Mouse (Mus musculus) brain, embryonic 18.5 days (tissue): Measurements from ENCODE around the gene Vps26a.

ENCODE experiments used
- DNase-seq: peaks from one replicate; pipeline ENCODE4 v3.0.0-alpha.2; 2012; ENCODE audit warnings: low read depth, low spot score

Vps26a gene

DNA sequence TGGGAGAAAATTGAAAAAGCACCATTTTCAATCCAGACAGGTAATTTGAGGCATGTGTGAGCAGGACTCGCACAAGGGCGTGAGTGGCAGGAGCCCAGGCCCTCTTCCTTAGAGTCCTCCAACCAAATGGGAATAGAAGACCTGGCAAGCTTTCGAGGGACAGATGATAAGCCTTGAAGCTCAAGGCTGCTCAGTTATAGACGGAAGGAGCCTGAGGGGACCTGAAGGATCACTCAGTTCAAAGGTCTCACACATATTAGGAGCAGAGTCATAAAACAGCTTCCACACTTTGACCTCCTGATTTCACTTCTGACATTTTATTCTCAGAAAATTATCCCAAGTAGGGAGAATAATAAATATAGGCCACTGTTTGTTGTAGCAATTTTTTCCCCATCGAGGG is 67.2 kb downstream of the Vps26a start:
- DNase-seq = no peak

DNA sequence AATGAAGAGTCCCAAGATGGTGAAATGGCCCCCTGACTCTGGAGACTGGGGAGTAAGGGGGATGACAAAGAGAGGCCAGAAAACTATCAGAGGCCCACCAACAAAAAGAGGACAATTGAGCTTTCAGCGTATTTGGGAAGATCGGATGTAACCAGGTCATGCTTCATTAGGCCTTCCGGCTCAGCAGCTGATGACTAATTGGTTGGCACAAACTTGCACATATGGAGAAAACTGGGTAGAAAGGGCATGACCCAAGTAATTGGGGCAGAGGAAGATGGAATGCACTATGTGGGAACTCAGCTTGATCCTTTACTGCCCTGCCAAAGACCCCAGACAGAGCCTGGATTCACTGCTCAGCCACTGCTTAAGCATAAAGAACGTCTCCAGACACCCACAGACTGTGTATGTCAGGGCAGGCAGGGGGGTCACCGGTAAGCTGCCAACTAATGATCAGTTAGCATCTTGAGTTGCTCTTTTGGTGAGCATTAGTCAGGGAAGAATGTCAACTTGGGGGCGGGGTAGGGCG is 67.7 kb downstream of the Vps26a start:
- no peak for DNase-seq

- DNase-seq = no peak
Observed at GRCm38 (mm10) chr10:62413606-62413982, 73.0 kb downstream of the Vps26a start.

GRCm38 (mm10) chr10:62412906-62413605 is 73.5 kb downstream of the Vps26a start:
- DNase-seq = no peak

DNA sequence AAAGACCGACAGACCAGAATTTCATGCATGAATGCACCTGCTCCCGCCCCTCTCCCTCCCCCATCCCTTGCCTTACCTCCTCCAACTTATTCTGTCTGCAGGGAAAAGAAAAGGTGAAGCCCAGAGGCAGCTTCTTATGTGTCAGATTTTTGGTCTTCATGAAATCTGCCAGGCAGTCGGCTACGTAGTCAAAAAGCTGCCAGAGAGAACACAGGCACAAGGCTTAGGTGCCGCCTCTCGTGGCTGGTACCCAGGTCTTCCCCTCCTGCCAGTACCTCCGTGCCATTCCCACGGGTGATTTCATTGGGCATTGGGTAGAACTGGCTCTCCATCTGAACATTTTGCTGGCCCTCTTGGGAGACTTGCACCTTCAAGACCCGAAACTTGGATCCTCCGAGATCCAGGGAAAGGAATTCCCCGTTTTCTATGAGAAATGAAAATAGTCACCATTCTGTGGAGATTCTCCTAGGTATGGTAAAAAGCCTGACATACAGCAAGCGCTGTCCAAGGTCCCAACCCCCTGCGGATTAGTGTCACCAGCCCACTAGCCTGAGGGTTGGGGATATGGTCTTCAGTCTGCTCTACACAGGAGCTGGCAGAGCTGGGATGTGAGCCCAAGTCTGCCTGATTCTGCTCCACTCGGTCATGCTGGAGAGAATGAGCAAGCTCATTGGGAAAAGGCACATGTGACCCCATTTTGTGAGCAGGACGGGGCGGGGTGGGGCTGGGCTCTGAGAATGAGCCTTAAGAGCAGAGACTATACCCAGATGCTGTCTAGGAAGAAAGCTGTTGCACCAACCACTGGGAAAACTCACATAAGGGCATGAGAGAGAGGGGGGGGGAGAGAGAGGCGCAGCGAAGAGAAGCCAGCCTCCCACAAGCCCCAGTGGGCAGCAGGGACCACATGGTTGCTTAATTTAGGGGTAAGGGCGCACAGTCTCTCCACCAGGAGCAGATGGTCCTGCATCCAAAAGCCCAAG is 74.9 kb downstream of the Vps26a start:
- DNase-seq = no peak

DNA sequence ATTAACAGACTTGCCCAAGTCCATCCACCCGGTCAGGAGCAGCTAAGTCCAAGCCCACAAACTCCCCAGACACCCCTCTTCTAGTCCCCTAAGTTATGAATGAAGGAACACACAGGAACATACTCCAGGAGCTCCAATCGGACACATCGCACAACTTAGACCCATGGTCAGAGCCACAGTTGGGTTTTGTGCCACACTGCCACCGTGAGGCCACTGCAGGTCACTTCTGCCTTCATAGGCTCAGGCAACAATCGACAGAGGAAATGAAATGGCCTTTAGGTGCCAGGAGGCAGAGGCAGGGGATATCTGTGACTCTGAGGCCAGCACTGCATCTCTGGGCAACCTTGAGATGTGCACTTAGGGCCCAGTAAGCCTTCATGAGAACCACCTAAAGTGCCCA is 75.7 kb downstream of the Vps26a start:
- DNase-seq = no peak
